Mouse (Mus musculus): Measurements from ENCODE around the gene Parvb.

- TF ChIP-seq POLR2A (IDR thresholded peaks at IDR 0.05; ENCODE audit: insufficient read depth, low read length), result no peak
- no peak for TF ChIP-seq CTCF (IDR thresholded peaks at IDR 0.05; ENCODE audit: low read depth, low read length)
These were observed 89.8 kb downstream of the Parvb start for GRCm38 (mm10) chr15:84321544-84322174.
